Mouse (Mus musculus) mesoderm, embryonic 11.5 days (tissue): ENCODE results near the gene Fignl2.
"Not testable (repeated sequence)": the region's sequence is repeated elsewhere in the genome, so short reads cannot be mapped to it uniquely, and the experiment has no call there.

ENCODE experiments used
- DNase-seq: peaks from one replicate; pipeline ENCODE4 v3.0.0-alpha.2; 2012; ENCODE audit warnings: low read depth, low spot score

Gene Fignl2

DNA sequence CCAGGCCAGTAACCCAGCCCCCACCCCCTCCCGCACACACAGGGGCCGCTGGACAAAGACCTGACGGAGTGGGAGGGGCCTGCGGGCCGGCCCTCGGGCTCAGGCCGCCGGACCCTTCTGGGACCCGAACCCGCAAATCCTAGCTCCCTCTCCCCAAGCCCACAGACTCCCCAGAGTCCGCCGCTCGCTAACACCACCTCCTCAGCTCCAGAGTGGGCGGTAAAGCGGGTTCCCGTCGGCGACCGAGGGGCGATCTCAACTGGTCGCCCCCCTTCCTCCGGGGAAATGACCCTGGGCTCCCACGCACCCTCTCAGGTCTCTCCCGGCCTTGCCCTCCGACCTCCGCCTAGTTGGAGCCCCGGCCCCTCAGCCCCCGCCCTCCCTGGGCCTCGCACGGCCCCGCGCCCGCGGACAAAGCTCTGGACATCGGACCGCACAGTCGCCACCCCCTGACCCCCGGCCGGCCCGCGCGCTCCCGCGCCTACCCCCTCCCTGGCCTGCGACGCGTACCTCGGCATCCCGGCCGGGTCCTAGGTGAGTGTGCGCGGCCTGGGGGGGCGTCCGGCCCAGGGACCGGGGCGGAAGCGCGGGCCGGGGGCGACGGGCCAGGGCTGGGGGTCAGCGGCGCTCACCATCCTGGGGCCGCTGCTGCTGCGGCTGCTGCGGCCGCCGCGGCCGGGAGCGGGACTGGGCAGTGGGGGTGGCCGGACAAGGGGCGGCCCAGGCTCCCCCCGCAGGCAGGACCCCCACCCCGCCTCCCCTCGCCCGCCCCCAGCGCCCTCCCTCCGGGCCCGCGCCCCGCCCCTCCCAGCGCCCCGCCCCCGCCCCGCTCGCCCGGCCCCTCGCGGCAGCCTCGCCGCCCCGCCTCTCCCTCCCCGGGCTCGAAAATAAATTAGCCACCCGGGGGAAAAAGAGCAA, at the start of gene Fignl2:
TSS of gene Fignl2 (minus strand) at position 755 of the 918 bp plus-strand sequence.
- peak; percentile 77 for DNase-seq

DNA sequence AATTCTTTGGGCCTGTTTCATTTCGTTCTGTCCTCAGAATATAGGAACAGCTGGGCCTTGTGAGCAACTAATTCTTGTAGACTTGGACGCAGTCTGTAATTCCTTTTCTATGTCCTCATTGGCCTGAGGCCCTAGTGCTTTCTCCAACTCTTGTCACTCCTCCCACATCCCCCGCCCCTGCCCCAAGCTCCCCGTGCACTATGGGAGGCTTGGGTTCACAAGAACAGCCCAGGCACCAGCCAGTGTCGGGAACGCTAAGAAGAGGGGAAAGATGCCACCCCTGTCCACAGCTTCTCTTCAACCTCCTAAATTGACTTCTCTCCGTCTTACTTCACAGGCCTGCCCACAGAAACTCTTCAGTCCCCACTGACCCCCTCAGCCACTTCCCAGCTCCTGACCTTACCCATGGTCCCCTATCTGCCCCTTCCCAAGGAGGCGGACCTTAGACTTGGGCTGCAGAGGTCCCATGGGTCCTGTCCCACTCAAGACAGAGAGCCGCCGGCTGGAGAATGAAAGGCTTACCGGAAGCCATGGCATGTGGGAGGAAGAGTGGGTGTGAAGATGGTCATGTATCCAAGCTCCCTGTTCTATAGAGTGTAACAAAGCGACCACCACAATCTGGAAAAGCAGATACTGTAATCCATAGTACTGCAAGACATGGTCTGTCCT, 48.6 kb upstream of the Fignl2 start:
- DNase-seq: no peak

DNA sequence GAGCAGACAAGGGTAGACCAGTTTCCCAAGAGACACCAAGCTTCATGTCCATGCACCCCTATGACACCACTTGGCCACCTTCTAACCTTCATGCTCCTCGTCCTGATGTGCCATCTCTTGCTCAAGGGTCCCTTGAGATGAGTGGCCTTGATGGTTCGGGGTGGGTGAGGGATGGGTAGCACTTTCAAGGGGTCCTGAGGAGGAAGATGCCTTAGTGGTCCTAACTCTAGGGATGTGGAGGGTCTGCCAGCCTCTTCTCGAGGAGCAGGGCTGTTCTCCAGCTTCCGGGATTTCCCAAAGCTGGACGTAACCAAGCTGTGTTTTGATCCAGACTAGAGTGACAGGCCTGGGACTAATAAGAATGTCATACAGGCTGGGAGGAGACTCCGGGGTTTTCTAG, 47.2 kb upstream of the Fignl2 start:
- no peak for DNase-seq

DNA sequence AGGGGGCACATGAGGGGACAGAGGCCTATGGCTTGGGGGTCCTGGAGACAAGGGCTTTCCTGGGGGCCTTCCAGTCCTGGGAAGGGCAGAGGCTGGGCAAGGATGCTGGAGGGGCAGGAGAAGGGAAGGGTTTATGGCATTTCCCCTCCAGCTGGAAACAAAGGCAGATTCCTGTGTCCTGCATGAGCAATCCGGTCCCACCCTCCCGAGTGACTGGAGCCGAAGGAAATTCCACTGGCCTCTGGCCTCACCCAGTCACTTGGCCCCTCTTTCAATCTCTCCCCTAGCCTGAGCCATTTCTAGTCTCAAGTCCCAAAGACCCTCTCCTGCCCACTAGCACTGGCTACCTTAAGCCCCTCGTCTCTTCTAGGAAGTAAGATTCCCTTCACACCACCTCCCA, 44.8 kb upstream of the Fignl2 start:
- DNase-seq: no peak

DNA sequence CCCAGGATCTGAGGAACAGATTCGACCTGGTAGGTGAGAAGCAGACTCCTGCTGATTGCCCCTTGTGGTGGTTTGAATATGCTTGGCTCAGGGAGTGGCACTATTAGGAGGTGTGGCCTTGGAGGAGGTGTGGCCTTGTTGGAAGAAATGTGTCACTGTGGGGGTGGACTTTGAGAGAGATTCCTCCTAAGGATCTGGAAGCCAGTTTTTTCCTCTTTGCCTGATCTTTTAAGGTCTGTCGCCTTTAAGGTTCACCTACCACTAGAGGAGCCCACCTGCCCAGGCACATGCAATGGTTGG, 43.9 kb upstream of the Fignl2 start:
- no peak for DNase-seq

DNA sequence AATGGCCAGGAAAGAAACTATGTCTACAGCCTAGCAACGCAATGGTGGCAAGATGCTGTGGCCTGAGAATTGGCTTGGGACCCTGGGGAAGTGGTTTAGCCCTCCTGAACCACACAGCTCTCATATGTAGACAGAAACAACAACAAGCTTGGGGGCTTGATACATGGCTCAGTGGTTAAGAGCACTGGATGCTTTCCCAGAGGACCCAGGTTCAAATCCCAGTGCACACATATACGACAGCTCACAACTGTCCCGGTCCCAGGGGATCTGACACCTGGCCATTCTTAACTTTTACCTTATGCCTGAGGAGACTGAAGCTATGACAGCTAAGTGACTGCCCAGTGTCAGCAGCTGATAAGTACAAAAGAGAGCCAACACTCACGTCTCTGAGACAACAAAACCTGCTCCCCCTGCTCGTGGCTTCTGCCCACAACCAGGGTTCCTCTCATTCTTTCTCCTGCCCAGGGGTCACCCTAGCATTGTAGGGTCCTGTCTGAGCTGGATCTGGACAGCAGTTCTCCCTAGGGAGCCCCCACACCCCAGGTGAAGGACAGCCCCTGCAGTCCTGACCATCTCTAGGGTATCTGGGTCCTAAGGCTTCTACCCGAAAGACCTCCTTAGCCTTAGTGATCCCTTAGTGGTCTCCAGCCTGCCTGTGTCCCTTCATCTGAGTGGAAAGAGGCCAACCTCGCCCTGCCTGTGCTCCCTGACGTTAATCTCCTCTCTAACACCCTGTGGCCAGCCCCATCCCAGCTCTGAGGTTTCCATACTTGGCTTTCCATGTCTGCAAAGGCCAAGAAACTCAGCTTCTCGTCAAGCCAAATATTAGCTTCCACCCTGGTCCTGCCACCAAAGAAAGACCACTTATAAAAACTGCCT, 43.3 kb upstream of the Fignl2 start:
- DNase-seq: no peak

DNA sequence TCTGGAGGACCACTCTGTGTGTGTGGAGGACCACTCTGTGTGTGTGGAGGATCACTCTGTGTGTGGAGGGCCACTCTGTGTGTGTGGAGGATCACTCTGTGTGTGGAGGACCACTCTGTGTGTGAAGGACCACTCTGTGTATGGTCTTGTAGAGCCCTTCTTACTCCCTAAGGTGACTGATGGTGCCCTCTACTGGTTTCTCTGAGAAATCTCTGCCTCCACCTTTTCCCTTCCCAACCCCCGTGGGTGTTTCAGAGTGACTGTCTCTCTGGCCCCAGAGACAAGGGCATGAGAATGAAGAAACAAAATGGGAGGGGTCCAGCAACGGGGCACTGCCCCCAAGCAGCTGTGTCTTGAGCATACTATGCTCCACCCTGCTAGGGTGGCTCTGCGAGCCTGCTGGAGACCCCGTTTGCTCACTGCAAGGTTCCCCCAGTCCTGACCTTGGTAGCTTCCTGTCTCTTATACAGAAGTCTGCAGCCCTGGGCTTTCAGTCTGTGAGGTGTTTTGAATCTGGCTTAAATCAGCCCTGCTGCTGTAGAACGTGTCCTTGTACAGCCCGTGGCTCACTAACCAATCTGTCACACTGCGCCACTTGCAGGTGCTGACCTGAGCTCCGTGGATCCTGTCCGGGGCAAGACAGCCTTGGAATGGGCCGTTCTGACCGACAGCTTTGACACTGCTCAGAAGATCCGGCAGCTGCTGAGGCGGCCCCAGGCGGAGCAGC, 40.2 kb upstream of the Fignl2 start:
- DNase-seq: no peak

DNA sequence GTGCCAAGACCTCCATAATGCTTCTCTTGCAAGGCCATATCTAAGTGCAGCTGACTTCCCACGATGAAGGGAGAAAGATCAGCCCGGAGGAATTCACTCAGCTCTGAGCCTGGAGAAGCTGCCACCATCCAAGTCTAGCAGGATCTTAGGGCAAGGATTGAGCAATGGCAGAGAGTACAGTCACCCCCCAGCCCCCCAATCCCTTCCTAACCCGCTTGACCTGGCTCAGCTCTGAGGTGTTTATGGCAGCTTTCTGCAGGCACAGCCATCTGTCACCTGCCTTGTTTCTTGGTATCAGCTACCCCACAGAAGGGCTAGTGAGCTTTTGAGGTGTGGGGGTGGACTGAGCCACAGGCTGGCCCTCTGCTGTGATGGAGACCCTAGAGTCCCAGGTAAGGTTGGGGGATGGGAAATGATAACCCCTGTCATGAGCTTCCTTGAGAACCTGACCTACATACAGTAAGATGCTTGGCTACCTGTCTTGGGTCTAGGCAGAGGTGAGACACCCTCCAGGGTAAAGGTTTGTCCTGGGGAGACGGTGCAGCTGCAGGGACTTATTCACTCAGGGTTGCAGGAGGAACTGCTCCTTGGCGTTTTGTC, 37.2 kb upstream of the Fignl2 start, which contains the start of gene Ankrd33:
TSS of gene Ankrd33 (plus strand) at position 245 of the 600 bp plus-strand sequence.
- DNase-seq: no peak

DNA sequence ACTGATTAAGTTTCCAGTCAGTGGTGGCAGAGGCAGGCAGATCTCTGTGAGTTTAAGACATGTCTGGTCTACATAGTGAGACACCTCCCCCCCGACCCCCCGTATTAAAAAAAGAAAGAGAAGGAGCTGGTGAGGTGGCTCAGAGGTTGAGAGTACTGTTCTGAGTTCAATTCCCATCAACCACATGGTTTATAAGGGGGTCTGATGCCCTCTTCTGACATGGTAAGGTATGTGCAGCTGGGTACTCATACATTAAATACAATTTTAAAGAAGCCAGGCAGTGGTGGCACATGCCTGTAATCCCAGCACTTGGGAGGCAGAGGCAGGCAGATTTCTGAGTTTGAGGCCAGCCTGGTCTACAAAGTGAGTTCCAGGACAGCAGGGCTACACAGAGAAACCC, 35.4 kb upstream of the Fignl2 start:
- DNase-seq: not testable (repeated sequence)

DNA sequence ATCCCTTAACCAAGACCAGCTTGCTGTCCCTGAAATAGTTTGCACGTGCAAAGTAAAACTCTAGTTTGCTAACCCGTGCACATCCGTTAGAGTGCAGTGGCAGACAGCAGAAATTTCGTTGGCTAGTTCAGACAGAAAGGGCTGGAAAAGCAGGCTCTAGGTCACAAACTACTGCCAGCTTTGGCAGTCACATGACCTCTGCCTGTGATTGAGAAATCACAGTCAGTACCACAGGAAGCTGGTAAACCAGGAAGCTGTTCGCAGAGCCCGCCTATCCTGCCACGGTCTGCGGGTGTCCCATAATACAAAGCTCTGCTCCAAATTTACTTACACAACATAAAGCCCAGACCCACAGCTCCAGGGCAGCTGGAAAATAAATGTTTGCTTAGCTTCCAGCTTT, 34.8 kb upstream of the Fignl2 start:
- no peak for DNase-seq

DNA sequence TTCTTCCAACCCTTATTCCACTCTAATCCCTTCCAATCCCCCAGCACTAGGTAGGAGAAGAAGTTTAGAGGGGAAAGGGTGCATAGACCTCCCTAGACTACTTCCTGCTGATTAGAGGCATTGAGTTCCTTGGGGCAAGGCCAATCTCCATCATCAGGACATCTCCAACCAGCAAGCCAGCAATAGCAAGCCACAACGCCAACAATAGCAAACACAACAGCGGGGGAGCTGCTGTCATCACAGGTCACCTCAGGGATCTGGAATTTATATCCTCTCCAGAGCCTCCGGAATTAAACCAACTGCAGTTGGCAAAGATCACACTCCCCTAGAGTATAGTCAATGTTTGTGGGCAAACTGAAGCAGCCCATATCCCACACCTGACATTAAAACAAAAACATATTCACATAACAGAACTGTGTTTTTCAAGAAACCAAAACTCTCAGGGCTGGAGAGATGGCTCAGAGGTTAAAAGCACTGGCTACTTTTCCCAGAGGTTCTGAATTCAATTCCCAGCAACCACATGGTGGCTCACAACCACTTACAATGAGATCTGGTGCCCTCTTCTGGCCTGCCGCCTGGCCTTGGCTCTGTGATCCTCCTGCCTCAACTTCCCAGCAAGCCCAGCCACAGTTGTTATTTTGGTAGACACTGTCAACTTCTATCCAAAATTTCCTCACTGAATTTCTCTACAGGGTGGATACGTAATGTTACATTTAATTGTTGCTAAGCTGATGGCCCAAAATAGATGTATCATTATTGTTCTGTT, 29.7 kb upstream of the Fignl2 start:
- no peak for DNase-seq

DNA sequence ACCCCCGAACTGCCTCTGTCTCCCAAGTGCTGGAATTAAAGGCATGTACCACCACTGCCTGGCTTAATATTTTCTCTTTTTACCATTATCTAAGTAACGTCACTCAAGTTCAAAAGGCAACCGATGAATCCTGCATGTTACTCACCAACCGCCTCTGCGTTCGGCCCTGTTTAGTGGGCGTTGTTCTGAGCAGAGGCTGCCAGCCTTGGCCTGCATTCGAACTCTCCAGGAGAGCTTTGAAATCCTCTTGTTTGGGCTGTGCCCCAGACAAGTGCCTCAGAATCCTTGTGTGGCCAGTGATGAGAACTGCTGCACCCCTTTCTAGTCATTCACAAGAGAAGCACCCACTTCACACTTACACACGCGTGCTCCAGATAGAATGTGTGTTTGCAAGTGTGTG, 27.6 kb upstream of the Fignl2 start:
- no peak for DNase-seq

DNA sequence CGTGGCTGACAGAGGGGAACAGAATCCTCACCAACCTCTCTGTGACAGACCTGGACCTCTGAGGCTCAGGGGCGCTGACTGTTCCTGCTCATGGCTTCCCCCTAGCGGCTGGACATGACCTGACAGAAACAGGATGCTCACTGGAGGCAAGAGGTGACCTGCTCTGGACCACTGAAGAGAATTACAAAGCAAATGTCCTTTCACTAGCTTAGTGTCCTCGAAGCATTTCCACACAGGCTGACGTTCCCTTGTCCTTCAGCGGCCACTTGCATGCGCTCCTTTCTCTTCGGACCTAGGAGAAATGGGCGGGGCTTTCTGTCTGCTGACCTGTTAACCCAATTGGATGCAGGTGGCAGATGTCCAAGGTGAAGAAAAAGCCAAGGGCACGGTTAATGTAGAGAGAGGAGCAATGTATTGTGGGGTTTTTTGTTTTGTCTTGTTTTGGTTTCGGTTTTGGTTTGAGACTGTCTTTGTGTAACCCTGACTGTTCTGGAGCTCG, 27.2 kb upstream of the Fignl2 start:
- peak; percentile 78 for DNase-seq

DNA sequence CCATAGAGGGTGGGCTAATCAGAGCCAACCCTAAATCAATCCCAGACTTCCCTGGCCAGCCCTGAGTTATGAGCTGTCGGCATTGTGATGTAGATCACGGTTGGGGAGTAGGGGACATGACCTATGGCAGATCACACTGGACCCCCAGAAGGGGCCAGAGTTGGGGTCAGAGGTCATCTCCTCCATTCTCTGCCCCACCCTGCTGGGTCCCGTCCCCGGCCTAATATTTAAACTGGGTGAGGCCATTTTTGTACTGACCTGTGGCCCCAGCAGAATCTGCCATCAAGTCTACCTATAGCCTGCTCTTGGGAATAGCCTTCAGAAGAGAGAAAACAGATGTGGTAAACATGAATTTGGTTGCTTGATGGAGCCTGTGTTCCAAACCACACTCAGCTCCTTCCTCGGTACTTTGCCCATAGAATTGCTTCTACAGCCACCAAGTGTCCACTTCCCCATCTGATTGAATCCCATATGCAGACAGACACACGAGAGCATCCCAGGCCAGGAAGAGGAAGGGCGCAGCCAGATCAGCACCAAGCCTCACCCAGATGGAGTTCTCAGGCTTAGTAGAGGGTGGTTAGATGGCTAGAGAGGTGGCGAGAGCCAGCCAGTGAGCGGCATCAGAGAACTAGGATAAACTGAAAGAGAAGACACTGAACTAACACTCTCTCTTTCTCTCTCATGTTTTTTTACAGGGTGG, 25.4 kb upstream of the Fignl2 start:
- no peak for DNase-seq

DNA sequence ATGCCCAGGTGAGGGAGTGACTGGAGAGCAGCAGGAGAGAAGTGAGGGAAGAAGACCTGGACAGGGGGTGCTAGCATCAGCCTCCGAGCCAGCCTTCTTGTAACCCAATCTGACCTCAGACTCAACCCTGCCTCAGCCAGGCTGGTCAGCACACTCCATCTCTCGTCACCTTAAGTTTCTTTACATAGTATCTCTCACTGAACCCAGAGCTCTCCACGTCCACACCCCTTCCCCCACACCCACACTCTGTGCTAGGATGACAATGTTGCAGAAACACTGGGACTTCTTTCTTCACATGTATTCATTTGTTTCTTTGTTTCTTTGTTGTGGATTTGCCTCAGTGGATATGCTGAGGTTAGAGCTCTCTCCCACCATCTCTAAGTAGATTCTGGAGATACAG, 22.6 kb upstream of the Fignl2 start:
- DNase-seq: no peak

DNA sequence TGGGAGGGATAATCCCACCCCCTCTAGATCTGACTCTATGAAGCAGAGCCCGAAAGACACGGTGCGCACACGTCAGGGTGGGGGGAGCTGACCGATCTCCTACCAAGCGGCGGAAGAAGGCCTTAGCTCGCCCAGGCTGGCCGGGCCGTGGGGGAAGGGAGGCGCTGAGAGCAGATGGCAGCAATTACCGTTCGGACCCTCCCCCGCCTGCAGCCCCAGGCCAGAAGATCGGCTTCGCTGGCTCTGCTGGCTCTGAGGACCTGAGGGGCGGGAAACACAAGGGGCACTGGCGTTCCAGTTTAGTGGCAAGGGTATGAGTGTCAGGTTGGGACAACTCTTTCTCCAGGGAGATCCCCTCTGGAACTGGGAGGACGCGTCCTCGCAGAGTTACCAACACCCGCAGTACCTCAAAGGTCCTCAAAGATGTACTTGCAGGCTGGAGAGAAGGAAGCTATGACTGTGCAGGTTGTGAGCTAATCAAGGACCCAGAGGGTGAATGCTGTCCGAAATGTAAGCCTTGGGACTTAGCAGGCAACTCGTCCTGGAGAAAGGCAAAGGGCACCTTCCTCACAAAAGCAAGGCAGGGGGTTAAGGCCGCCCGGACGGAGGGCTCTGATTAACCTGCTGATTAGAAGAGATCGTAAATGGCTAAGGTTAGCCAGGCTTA, 19.8 kb upstream of the Fignl2 start:
- DNase-seq: peak; percentile 87

DNA sequence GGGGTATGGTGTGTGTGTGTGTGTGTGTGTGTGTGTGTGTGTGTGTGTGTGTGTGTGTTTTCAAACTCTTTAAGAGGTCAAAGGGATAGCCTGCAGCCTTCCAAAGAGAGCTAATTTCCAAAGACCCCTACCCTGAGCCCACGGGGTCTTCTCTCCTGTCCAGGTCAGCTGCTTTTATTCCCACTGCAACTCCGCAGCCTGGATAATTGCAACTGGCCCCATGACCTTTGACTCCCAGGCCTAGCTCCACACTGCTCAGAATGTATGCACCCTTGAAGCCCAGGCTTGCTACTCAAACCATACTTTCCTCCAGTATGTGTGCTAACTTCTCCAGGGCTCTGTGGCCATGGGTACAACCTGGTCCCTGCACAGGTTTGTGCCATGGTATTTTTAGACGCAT, 17.0 kb upstream of the Fignl2 start:
- DNase-seq: no peak

DNA sequence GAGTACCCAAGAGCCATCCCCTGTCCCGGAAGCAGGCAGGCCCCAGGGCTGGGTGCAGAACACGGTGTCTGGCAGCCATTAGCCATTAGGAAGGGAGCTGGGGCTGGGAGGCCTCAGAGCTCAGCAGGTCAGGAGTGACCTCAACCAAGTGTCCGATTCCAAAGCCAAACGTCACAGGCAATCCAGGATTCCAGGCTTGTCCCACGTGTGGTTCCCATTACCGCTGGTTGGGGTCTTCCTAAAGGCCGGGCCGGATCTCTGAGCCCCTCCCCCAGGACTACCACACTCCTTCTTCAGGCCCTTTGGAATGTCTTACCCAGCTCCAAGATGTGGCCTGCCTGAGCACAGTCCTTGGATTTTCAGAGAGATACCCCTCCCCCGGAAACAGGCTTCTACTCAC, 16.6 kb upstream of the Fignl2 start:
- DNase-seq: peak; percentile 73

DNA sequence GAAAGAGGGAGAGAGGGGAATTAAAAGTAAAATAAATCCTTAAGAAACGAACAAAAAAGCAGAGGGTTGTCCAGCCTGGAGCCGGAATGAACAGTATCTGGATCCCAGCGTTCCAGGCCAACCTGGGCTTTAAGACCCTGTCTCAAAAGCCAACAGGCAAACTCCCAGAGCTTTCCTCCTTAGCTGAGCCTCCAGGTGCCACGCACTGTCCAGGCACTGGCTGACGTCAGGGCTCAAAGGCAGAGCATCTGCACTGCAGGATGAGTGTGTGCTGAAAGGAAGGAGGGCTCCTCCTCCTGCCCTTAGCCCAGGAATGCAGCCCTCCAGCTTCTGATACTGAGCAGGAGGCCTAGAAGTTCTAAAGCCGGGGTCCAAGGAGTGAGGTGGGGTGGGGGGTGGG, 15.6 kb upstream of the Fignl2 start:
- no peak for DNase-seq
